Mouse (Mus musculus): ENCODE measurements around the gene Mylk2. TPM values are rescaled to one million over a fixed set of nuclear protein-coding genes. Genes with fewer than 3 reads are reported as not detected.

The Mylk2 gene
- total RNA-seq, 1 experiment = 0.22 TPM

DNA sequence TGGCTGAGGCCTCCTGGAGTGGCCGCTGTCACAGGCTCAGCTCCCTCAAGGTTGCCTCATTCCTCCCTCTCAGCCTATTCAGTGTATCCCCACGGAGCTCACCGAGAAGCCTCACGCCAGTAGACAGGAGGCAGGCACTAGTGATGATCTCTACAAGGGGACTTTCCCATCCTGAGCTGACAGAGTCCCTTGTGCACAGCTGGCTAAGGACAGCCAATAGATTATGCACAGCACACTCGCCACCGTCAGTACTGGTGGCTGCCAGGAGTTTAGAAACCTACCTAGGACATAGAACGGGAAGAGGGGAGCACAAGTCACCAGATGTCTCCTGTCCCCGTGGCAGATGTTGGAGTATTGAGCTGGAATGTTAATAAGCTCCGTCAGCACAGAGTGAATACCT, 6.5 kb downstream of the Mylk2 start:
- TF ChIP-seq ZC3H11A (IDR thresholded peaks at IDR 0.05; ENCODE audit: borderline replicate concordance, low read depth, low read length) (no peak), ZNF384 (IDR thresholded peaks at IDR 0.05; ENCODE audit: low read depth, low read length) (no peak), CHD2 (IDR thresholded peaks at IDR 0.05; ENCODE audit: low read depth, low read length) (no peak), HCFC1 (IDR thresholded peaks at IDR 0.05; ENCODE audit: borderline replicate concordance, insufficient read depth, low read length) (no peak), MAFK (IDR thresholded peaks at IDR 0.05; ENCODE audit: insufficient read depth, low read depth, low read length) (no peak)
- in situ Hi-C loops (cut with MboI; ENCODE audit: low sequenced_read_pairs in 2 of 2, unreplicated experiment in 2 of 2) = loop anchor here (10.0 to 25.0 kb wide), 2 partner anchors 220 to 227 kb away; no protein-coding TSS in a partner anchor

DNA sequence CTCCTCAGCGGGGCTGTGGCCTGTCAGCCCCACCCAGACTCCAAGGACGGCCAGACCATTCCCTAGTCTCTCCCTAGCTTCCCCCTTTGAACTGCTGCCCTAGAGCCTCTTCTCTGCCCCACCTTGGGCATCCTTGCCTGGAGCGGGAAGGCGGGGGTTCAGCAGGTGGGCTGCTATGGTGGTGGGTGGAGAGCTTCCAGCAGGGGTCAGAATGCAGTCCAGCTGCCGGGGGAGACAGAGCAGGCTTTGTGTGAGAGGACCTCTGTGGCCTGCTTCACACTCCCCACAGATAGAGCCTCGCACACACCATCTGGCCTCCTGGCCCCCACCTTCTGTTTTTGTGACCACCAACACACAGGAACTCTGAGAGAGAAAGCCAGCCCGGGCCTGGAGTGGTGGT, 11.2 kb downstream of the Mylk2 start:
- no peaks in the 10 kb centered on the region for H3K9me3 ChIP-seq (ENCODE audit: control insufficient read depth, insufficient read depth, low read depth, low read length)
- no peaks in the 10 kb centered on the region for H3K36me3 ChIP-seq (ENCODE audit: control insufficient read depth, insufficient read depth, low read length, poor library complexity, severe bottlenecking)
- H3K27ac ChIP-seq (ENCODE audit: insufficient read depth, low read depth, low read length, poor library complexity, severe bottlenecking) = no peak overlapping the region
- peaks cover 0 to 4% of the 10 kb centered on the region in 2 experiments; a peak in 1 of 4 replicates for H3K4me1 ChIP-seq (ENCODE audit: control insufficient read depth in 2 of 2, insufficient read depth in 2 of 2, low read length in 2 of 2, poor library complexity in 1 of 2)
- DNase-seq (ENCODE audit: low read depth, low spot score) = no peak
- H3K9ac ChIP-seq (ENCODE audit: insufficient read depth, low read depth, low read length, poor library complexity, severe bottlenecking) = no peak overlapping the region
- H3K4me3 ChIP-seq (ENCODE audit: insufficient read depth in 1 of 2, low read depth in 1 of 2, low read length in 2 of 2, poor library complexity in 1 of 2, severe bottlenecking in 1 of 2) = no peak overlapping the region
- in situ Hi-C loops (cut with MboI; ENCODE audit: low sequenced_read_pairs in 2 of 2, unreplicated experiment in 2 of 2) = loop anchor here in 1 of 2 experiments (25.0 kb wide), 1 partner anchor 215 kb away; no protein-coding TSS in a partner anchor
- no peak for TF ChIP-seq CHD2 (IDR thresholded peaks at IDR 0.05; ENCODE audit: low read depth, low read length)
- TF ChIP-seq MAFK (IDR thresholded peaks at IDR 0.05; ENCODE audit: insufficient read depth, low read depth, low read length) = no peak
- no peak for TF ChIP-seq ZNF384 (IDR thresholded peaks at IDR 0.05; ENCODE audit: low read depth, low read length)
- TF ChIP-seq ZC3H11A (IDR thresholded peaks at IDR 0.05; ENCODE audit: borderline replicate concordance, low read depth, low read length) = no peak
- TF ChIP-seq HCFC1 (IDR thresholded peaks at IDR 0.05; ENCODE audit: borderline replicate concordance, insufficient read depth, low read length) = no peak

More for the DNA sequence above, 6.5 kb downstream of the Mylk2 start:
- Histone ChIP-seq H3K9me3 (ENCODE audit: control insufficient read depth, insufficient read depth, low read depth, low read length) (no peaks in the 10 kb centered on the region), H3K4me3 (ENCODE audit: insufficient read depth in 1 of 2, low read depth in 1 of 2, low read length in 2 of 2, poor library complexity in 1 of 2, severe bottlenecking in 1 of 2) (no peak overlapping the region), H3K36me3 (ENCODE audit: control insufficient read depth, insufficient read depth, low read length, poor library complexity, severe bottlenecking) (no peaks in the 10 kb centered on the region), H3K9ac (ENCODE audit: insufficient read depth, low read depth, low read length, poor library complexity, severe bottlenecking) (no peak overlapping the region), H3K4me1 (ENCODE audit: control insufficient read depth in 2 of 2, insufficient read depth in 2 of 2, low read length in 2 of 2, poor library complexity in 1 of 2) (peaks cover 0 to 10% of the 10 kb centered on the region in 2 experiments; a peak in 2 of 4 replicates), H3K27ac (ENCODE audit: insufficient read depth, low read depth, low read length, poor library complexity, severe bottlenecking) (no peak overlapping the region)
- DNase-seq (ENCODE audit: low read depth, low spot score) = no peak

DNA sequence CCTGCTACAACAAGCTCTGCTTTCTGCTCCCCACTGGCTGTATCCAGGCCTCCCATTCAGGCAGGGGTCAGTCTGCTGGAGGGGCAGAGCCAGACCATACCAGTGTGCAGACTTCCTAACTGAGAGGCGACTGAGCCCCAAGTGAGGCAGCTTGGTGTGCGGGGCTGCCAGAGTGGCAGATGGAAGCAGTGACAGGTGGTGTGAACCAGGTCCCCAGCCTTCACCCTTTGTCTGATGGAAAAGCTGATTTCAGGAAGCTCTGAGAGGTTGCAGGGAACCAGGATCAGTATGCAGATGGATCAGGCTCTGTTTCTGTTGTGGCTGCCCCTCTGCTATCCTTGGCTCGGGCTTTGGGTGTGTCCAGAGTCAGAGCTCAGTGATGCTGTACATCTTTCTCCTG, 12.5 kb downstream of the Mylk2 start:
- no peak overlapping the region for H3K9ac ChIP-seq (ENCODE audit: insufficient read depth, low read depth, low read length, poor library complexity, severe bottlenecking)
- H3K36me3 ChIP-seq (ENCODE audit: control insufficient read depth, insufficient read depth, low read length, poor library complexity, severe bottlenecking) = no peaks in the 10 kb centered on the region
- H3K4me3 ChIP-seq (ENCODE audit: insufficient read depth in 1 of 2, low read depth in 1 of 2, low read length in 2 of 2, poor library complexity in 1 of 2, severe bottlenecking in 1 of 2) = no peak overlapping the region
- no peak for TF ChIP-seq MAFK (IDR thresholded peaks at IDR 0.05; ENCODE audit: insufficient read depth, low read depth, low read length)
- TF ChIP-seq HCFC1 (IDR thresholded peaks at IDR 0.05; ENCODE audit: borderline replicate concordance, insufficient read depth, low read length) = no peak
- no peak for TF ChIP-seq ZNF384 (IDR thresholded peaks at IDR 0.05; ENCODE audit: low read depth, low read length)
- TF ChIP-seq ZC3H11A (IDR thresholded peaks at IDR 0.05; ENCODE audit: borderline replicate concordance, low read depth, low read length) = no peak
- TF ChIP-seq CHD2 (IDR thresholded peaks at IDR 0.05; ENCODE audit: low read depth, low read length) = no peak
- H3K27ac ChIP-seq (ENCODE audit: insufficient read depth, low read depth, low read length, poor library complexity, severe bottlenecking) = no peak overlapping the region
- in situ Hi-C loops (cut with MboI; ENCODE audit: low sequenced_read_pairs in 2 of 2, unreplicated experiment in 2 of 2) = loop anchor here in 1 of 2 experiments (25.0 kb wide), 1 partner anchor 214 kb away; no protein-coding TSS in a partner anchor
- peaks cover 0 to 4% of the 10 kb centered on the region in 2 experiments; a peak in 1 of 4 replicates for H3K4me1 ChIP-seq (ENCODE audit: control insufficient read depth in 2 of 2, insufficient read depth in 2 of 2, low read length in 2 of 2, poor library complexity in 1 of 2)
- H3K9me3 ChIP-seq (ENCODE audit: control insufficient read depth, insufficient read depth, low read depth, low read length) = no peaks in the 10 kb centered on the region
- DNase-seq (ENCODE audit: low read depth, low spot score) = no peak

DNA sequence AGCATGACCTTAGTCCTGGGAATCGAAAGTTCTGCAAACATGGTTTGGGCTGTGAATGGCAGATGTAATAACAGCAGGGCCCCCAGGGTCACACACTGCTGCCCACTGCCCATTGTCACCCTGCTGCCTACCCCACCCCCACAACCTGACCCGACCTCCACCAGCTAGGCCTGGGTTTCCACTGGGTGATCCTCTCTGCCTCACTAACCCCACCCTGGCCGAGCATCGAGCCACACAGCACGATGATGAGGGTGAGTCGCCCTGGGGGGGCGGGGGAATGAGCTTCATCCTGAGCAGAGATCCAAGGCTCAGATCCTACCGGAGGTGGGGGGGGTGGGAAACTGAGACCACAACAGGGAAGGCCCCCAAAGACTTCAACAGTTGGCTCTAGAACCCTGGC, 13.0 kb downstream of the Mylk2 start:
- DNase-seq (ENCODE audit: low read depth, low spot score) = no peak
- in situ Hi-C loops (cut with MboI; ENCODE audit: low sequenced_read_pairs in 2 of 2, unreplicated experiment in 2 of 2) = loop anchor here in 1 of 2 experiments (25.0 kb wide), 1 partner anchor 213 kb away; no protein-coding TSS in a partner anchor
- Histone ChIP-seq H3K4me1 (ENCODE audit: control insufficient read depth in 2 of 2, insufficient read depth in 2 of 2, low read length in 2 of 2, poor library complexity in 1 of 2) (peaks cover 0 to 4% of the 10 kb centered on the region in 2 experiments; a peak in 1 of 4 replicates), H3K4me3 (ENCODE audit: insufficient read depth in 1 of 2, low read depth in 1 of 2, low read length in 2 of 2, poor library complexity in 1 of 2, severe bottlenecking in 1 of 2) (no peak overlapping the region), H3K36me3 (ENCODE audit: control insufficient read depth, insufficient read depth, low read length, poor library complexity, severe bottlenecking) (no peaks in the 10 kb centered on the region), H3K27ac (ENCODE audit: insufficient read depth, low read depth, low read length, poor library complexity, severe bottlenecking) (no peak overlapping the region), H3K9ac (ENCODE audit: insufficient read depth, low read depth, low read length, poor library complexity, severe bottlenecking) (no peak overlapping the region), H3K9me3 (ENCODE audit: control insufficient read depth, insufficient read depth, low read depth, low read length) (no peaks in the 10 kb centered on the region)
- TF ChIP-seq ZC3H11A (IDR thresholded peaks at IDR 0.05; ENCODE audit: borderline replicate concordance, low read depth, low read length) (no peak), ZNF384 (IDR thresholded peaks at IDR 0.05; ENCODE audit: low read depth, low read length) (no peak)

Measured in ES-E14 (cell line).